Mouse (Mus musculus): Measurements from ENCODE around the gene Ube2f. TPM values are rescaled to one million over a fixed set of nuclear protein-coding genes. Genes with fewer than 3 reads are reported as not detected.

Gene Ube2f
- total RNA-seq, 2 experiments from 2014 or later = 51.2 to 57.2 TPM

GRCm38 (mm10) chr1:91231142-91231541 is 19.0 kb upstream of the Ube2f start:
- DNase-seq (ENCODE audit: low spot score in 2 of 2) = no peak
- intact Hi-C loops (cut with DNase I) = no loop called here

- intact Hi-C loops (cut with DNase I) = no loop called here
- DNase-seq (ENCODE audit: low spot score in 2 of 2) = no peak
Observed at GRCm38 (mm10) chr1:91231896-91232295, 18.2 kb upstream of the Ube2f start.

- no peak for DNase-seq (ENCODE audit: low spot score in 2 of 2)
- intact Hi-C loops (cut with DNase I) = no loop called here
Observed at GRCm38 (mm10) chr1:91235395-91235794, 14.7 kb upstream of the Ube2f start.

- intact Hi-C loops (cut with DNase I) = no loop called here
- DNase-seq (ENCODE audit: low spot score in 2 of 2) = no peak
Observed at GRCm38 (mm10) chr1:91237676-91238075, 12.4 kb upstream of the Ube2f start.

GRCm38 (mm10) chr1:91239112-91239511 is 11.0 kb upstream of the Ube2f start:
- DNase-seq (ENCODE audit: low spot score in 2 of 2) = peak; percentile 30 to 39
- intact Hi-C loops (cut with DNase I) = loop anchor here (1.0 kb wide), 1 partner anchor 60 kb away; the partner anchor contains the start of gene Ramp1

- intact Hi-C loops (cut with DNase I) = loop anchor here (1.0 kb wide), 1 partner anchor 60 kb away; the partner anchor contains the start of gene Ramp1
- DNase-seq (ENCODE audit: low spot score in 2 of 2) = no peak
Observed at GRCm38 (mm10) chr1:91239800-91240199, 10.3 kb upstream of the Ube2f start.

GRCm38 (mm10) chr1:91240685-91241084 is 9.4 kb upstream of the Ube2f start:
- intact Hi-C loops (cut with DNase I) = no loop called here
- DNase-seq (ENCODE audit: low spot score in 2 of 2) = no peak

- intact Hi-C loops (cut with DNase I) = no loop called here
- DNase-seq (ENCODE audit: low spot score in 2 of 2) = no peak
Observed at GRCm38 (mm10) chr1:91241249-91241648, 8.9 kb upstream of the Ube2f start.

GRCm38 (mm10) chr1:91248242-91248641 is 1.9 kb upstream of the Ube2f start:
- intact Hi-C loops (cut with DNase I) = no loop called here
- no peak for DNase-seq (ENCODE audit: low spot score in 2 of 2)

- intact Hi-C loops (cut with DNase I) = no loop called here
- DNase-seq (ENCODE audit: low spot score in 2 of 2) = no peak
Observed at GRCm38 (mm10) chr1:91248970-91249369, 1.1 kb upstream of the Ube2f start.

GRCm38 (mm10) chr1:91250415-91251147 is 477 bp downstream of the Ube2f start:
- intact Hi-C loops (cut with DNase I) = no loop called here
- DNase-seq (ENCODE audit: low spot score in 2 of 2) = no peak

GRCm38 (mm10) chr1:91251148-91251650 is 1.1 kb downstream of the Ube2f start:
- intact Hi-C loops (cut with DNase I) = no loop called here
- no peak for DNase-seq (ENCODE audit: low spot score in 2 of 2)

- intact Hi-C loops (cut with DNase I) = no loop called here
Observed at GRCm38 (mm10) chr1:91251927-91252326, 1.8 kb downstream of the Ube2f start.

GRCm38 (mm10) chr1:91257918-91258317 is 7.8 kb downstream of the Ube2f start:
- intact Hi-C loops (cut with DNase I) = no loop called here

More at GRCm38 (mm10) chr1:91251927-91252326, 1.8 kb downstream of the Ube2f start:
- DNase-seq (ENCODE audit: low spot score in 2 of 2) = no peak

GRCm38 (mm10) chr1:91259794-91260193 is 9.7 kb downstream of the Ube2f start:
- DNase-seq (ENCODE audit: low spot score in 2 of 2) = no peak
- intact Hi-C loops (cut with DNase I) = no loop called here

More at GRCm38 (mm10) chr1:91257918-91258317, 7.8 kb downstream of the Ube2f start:
- DNase-seq (ENCODE audit: low spot score in 2 of 2) = no peak

GRCm38 (mm10) chr1:91262508-91262907 is 12.4 kb downstream of the Ube2f start:
- intact Hi-C loops (cut with DNase I) = no loop called here
- DNase-seq (ENCODE audit: low spot score in 2 of 2) = no peak

GRCm38 (mm10) chr1:91272260-91272659 is 22.2 kb downstream of the Ube2f start:
- no peak for DNase-seq (ENCODE audit: low spot score in 2 of 2)

GRCm38 (mm10) chr1:91276581-91276980 is 26.5 kb downstream of the Ube2f start:
- intact Hi-C loops (cut with DNase I) = no loop called here

More at GRCm38 (mm10) chr1:91272260-91272659, 22.2 kb downstream of the Ube2f start:
- intact Hi-C loops (cut with DNase I) = no loop called here

GRCm38 (mm10) chr1:91277480-91277879 is 27.4 kb downstream of the Ube2f start:
- intact Hi-C loops (cut with DNase I) = no loop called here
- DNase-seq (ENCODE audit: low spot score in 2 of 2) = no peak

More at GRCm38 (mm10) chr1:91276581-91276980, 26.5 kb downstream of the Ube2f start:
- DNase-seq (ENCODE audit: low spot score in 2 of 2) = no peak

GRCm38 (mm10) chr1:91278410-91279119 is 28.5 kb downstream of the Ube2f start:
- intact Hi-C loops (cut with DNase I) = no loop called here
- DNase-seq (ENCODE audit: low spot score in 2 of 2) = no peak

GRCm38 (mm10) chr1:91279126-91279525 is 29.0 kb downstream of the Ube2f start:
- DNase-seq (ENCODE audit: low spot score in 2 of 2) = no peak
- intact Hi-C loops (cut with DNase I) = no loop called here
